Mouse (Mus musculus): Measurements from ENCODE around the gene Gm614. TPM values are rescaled to one million over a fixed set of nuclear protein-coding genes. Genes with fewer than 3 reads are reported as not detected.

The Gm614 gene
- polyA plus RNA-seq, 1 experiment from 2014 or later = not detected

- ATAC-seq (replicated peaks) = peak; percentile 97
- no peaks in the 10 kb centered on the region for H3K36me3 ChIP-seq
- peak within 1 kb of the TSS; percentile 36 for H3K9ac ChIP-seq (replicated peaks)
- 23% methylated on average over 47 of the region's 47 CpGs for WGBS
- H3K27me3 ChIP-seq = no peaks in the 10 kb centered on the region
- peak within 1 kb of the TSS; percentile 56 for H3K4me3 ChIP-seq
- H3K4me2 ChIP-seq (replicated peaks) = peak within 1 kb of the TSS; percentile 79
- no peaks in the 10 kb centered on the region for H3K9me3 ChIP-seq
- H3K4me1 ChIP-seq = no peaks in the 10 kb centered on the region; the same call in 1 of the 2 replicates
- no peak within 1 kb of the TSS for H3K27ac ChIP-seq (replicated peaks)
Observed at GRCm38 (mm10) chrX:101253952-101254729, 9.7 kb downstream of the Gm614 start, which contains the start of gene Foxo4. Foxo4 (plus strand) TSS chrX:101254528.

DNA sequence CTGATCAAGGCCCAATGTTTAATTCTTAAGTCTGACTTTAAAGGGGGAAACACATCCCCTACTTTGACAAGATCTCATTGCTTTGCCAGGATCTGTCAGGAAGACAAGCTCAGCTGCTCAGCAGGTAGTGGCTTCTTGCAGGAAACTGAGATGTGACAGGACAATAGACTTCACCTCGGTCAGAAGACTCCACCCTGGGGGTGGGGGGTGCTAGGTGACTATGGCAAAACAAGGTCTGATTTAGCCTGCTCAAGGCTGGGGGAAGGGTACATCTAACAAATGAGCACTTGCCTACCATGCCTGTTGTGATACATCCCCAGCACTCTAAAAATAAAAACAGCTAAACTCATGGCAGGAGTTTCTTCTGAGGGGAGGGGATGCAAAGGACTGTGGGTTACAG is 18.8 kb downstream of the Gm614 start:
- no peak overlapping the region for H3K4me3 ChIP-seq
- no peaks in the 10 kb centered on the region for H3K9me3 ChIP-seq
- H3K4me2 ChIP-seq (replicated peaks) = no peak overlapping the region
- H3K9ac ChIP-seq (replicated peaks) = no peak overlapping the region
- H3K36me3 ChIP-seq = no peaks in the 10 kb centered on the region
- H3K27me3 ChIP-seq = no peaks in the 10 kb centered on the region
- no peak for ATAC-seq (replicated peaks)
- 12% methylated on average over 1 of the region's 1 CpGs for WGBS
- H3K4me1 ChIP-seq = no peaks in the 10 kb centered on the region
- no peak overlapping the region for H3K27ac ChIP-seq (replicated peaks)

DNA sequence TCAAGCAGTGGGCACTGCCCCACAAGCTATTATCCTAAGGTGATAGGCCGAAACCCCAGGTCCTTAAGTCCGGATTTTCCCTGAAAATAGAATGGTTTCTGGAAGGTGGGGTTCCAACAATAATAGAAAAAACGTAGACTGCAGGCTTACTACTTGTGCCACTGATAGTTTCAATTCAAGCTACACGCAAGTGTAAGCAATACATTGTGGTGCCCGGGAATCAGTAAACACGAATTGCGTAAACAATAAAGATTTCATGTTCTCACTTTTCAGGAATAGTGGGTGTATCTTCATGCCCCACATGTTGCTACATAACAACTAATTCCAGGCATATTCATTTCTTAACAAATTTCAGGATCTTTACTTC is 41.0 kb downstream of the Gm614 start:
- H3K9ac ChIP-seq (replicated peaks) = peak overlapping the region; percentile 39
- H3K4me2 ChIP-seq (replicated peaks) = peak overlapping the region; percentile 44
- H3K27me3 ChIP-seq = no peaks in the 10 kb centered on the region
- H3K27ac ChIP-seq (replicated peaks) = peak overlapping the region; percentile 77
- H3K36me3 ChIP-seq = no peaks in the 10 kb centered on the region
- peaks cover 9% of the 10 kb centered on the region; the same call in 1 of the 2 replicates for H3K4me1 ChIP-seq
- ATAC-seq (replicated peaks) = no peak
- WGBS = 29% methylated on average over 7 of the region's 7 CpGs
- H3K4me3 ChIP-seq = peak overlapping the region; percentile 59
- no peaks in the 10 kb centered on the region for H3K9me3 ChIP-seq

DNA sequence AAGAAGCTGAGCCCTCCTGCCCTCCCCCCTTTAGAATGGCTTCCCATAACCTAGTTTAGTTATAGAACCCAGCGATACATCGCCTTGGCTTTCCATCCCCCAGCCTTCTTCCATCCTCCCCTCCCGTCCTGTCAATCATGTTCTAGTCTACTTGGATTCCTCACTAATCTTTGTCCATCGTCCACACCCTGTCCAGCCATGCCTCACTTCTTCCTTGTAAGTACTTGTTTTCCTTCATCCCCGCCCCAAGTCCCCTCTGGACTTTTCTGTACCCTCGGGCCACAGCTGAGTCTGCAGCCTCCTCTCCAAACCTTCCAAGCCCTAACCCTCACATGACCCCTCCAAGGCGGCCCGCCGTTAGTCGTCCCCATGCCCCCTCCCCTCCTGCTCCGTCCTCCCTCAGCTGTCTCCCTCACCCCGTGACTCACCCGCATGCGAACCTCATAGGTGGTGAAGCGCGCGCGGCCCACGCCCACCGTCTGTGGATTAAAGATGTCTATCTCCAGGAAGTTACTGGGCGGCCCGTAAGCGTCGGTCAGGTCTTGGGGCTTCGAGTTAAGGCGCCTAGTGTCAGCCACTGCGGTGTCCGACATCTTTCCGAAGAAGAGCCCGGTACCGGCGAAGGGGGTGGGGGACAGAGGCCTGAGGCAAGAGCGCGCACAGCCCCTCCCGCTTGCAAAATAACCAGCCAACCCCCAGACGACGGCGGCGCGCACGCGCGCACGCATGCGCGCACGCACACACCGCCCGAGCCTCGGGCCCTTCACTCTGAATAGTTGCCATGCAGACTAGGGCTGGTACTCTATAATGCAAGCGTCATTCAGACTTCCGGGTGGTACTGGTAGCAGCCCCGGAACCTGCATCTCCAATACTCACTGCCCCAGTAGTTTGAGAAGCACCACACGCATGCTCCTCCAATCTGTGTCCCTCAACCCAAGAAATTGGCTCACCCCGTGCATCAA is 41.7 kb downstream of the Gm614 start, which contains the start of gene Snx12:
Snx12 (minus strand) TSS at position 730 of the 962 bp plus-strand sequence.
- peak within 1 kb of the TSS; percentile 54 for H3K9ac ChIP-seq (replicated peaks)
- H3K27ac ChIP-seq (replicated peaks) = peak within 1 kb of the TSS; percentile 78
- H3K27me3 ChIP-seq = no peaks in the 10 kb centered on the region
- H3K36me3 ChIP-seq = no peaks in the 10 kb centered on the region
- WGBS = 13% methylated on average over 53 of the region's 55 CpGs
- H3K4me1 ChIP-seq = peaks cover 9% of the 10 kb centered on the region; the same call in 1 of the 2 replicates
- ATAC-seq (replicated peaks) = peak; percentile 98
- peak within 1 kb of the TSS; percentile 44 for H3K4me2 ChIP-seq (replicated peaks)
- peak within 1 kb of the TSS; percentile 59 for H3K4me3 ChIP-seq
- H3K9me3 ChIP-seq = no peaks in the 10 kb centered on the region

Other genes with a start within 250 kb of the Gm614 start
- not detected in 2 replicates for gene Tex11, start 204.3 kb downstream of the Gm614 start, polyA plus RNA-seq (2015; fragmentation: Nextera tagmentation; extraction: Ambion mirVana)
- gene Slc7a3, start 178.0 kb downstream of the Gm614 start, polyA plus RNA-seq (2015; fragmentation: Nextera tagmentation; extraction: Ambion mirVana) = 1.5 and 2.2 TPM in 2 replicates
- gene Snx12, start 41.4 kb downstream of the Gm614 start, polyA plus RNA-seq (2015; fragmentation: Nextera tagmentation; extraction: Ambion mirVana) = 42.9 and 48.8 TPM in 2 replicates
- gene Foxo4, start 9.5 kb downstream of the Gm614 start, polyA plus RNA-seq (2015; fragmentation: Nextera tagmentation; extraction: Ambion mirVana) = 1.1 and 1.2 TPM in 2 replicates
- 4.3 and 7.1 TPM in 2 replicates for gene Il2rg, start 4.3 kb upstream of the Gm614 start, polyA plus RNA-seq (2015; fragmentation: Nextera tagmentation; extraction: Ambion mirVana)
- not detected in 2 replicates for gene Gm20489, start 5.0 kb upstream of the Gm614 start, polyA plus RNA-seq (2015; fragmentation: Nextera tagmentation; extraction: Ambion mirVana)
- gene Med12, start 10.0 kb upstream of the Gm614 start, polyA plus RNA-seq (2015; fragmentation: Nextera tagmentation; extraction: Ambion mirVana) = 21.6 and 28.6 TPM in 2 replicates
- 53.6 and 55.8 TPM in 2 replicates for gene Nlgn3, start 35.2 kb upstream of the Gm614 start, polyA plus RNA-seq (2015; fragmentation: Nextera tagmentation; extraction: Ambion mirVana)
- gene Gjb1, start 112.4 kb upstream of the Gm614 start, polyA plus RNA-seq (2015; fragmentation: Nextera tagmentation; extraction: Ambion mirVana) = 0.29 and 0.60 TPM in 2 replicates
- 61.9 and 63.1 TPM in 2 replicates for gene Zmym3, start 156.9 kb upstream of the Gm614 start, polyA plus RNA-seq (2015; fragmentation: Nextera tagmentation; extraction: Ambion mirVana)
- gene Nono, start 165.3 kb upstream of the Gm614 start, polyA plus RNA-seq (2015; fragmentation: Nextera tagmentation; extraction: Ambion mirVana) = 459 and 484 TPM in 2 replicates
- gene Itgb1bp2, start 185.1 kb upstream of the Gm614 start, polyA plus RNA-seq (2015; fragmentation: Nextera tagmentation; extraction: Ambion mirVana) = 1.8 and 2.6 TPM in 2 replicates